Mouse (Mus musculus) hindbrain, embryonic 11.5 days (tissue): ENCODE measurements around the gene Otc. TPM values are rescaled to one million over a fixed set of nuclear protein-coding genes. Genes with fewer than 3 reads are reported as not detected.

Source experiments
- ATAC-seq: fragments of 200-750 bp; cut with Nextera tagmentation; 2 replicates; pipeline ENCODE4 v1.8.0; 2017; ENCODE audit warnings: mild to moderate bottlenecking, moderate TSS enrichment, moderate library complexity; ENCODE audit not compliant: low FRiP score
- DNase-seq: peaks from one replicate; pipeline ENCODE4 v3.0.0-alpha.2; 2015; ENCODE audit warnings: low spot score
- H3K27ac ChIP-seq: fragments of 300-500 bp; sonication (generic); 2 replicates; pipeline ENCODE4 v1.5.1; 2014; ENCODE audit warnings: mild to moderate bottlenecking, low read depth, low read length
- H3K27me3 ChIP-seq: fragments of 300-500 bp; sonication (generic); 2 replicates; pipeline ENCODE4 v1.6.1; 2014; ENCODE audit warnings: mild to moderate bottlenecking, low read length, moderate library complexity, mixed read lengths; ENCODE audit not compliant: control insufficient read depth, insufficient read depth
- H3K36me3 ChIP-seq: fragments of 300-500 bp; sonication (generic); 2 replicates; pipeline ENCODE4 v1.6.1; 2014; ENCODE audit warnings: mild to moderate bottlenecking, low read length, moderate library complexity, mixed read lengths; ENCODE audit not compliant: control insufficient read depth, insufficient read depth
- H3K4me1 ChIP-seq: fragments of 300-500 bp; sonication (generic); replicated peaks from 2 replicates; pipeline ENCODE4 v1.6.1; 2014; ENCODE audit warnings: low read length, mixed read lengths; ENCODE audit not compliant: control insufficient read depth, insufficient read depth
- H3K4me2 ChIP-seq: fragments of 300-500 bp; sonication (generic); replicated peaks from 2 replicates; pipeline ENCODE4 v1.6.1; 2014; ENCODE audit warnings: mild to moderate bottlenecking, low read depth, low read length
- H3K4me3 ChIP-seq: fragments of 300-500 bp; sonication (generic); 2 replicates; pipeline ENCODE4 v1.5.1; 2014; ENCODE audit warnings: low read depth, low read length
- H3K9ac ChIP-seq: fragments of 300-500 bp; sonication (generic); 2 replicates; pipeline ENCODE4 v1.6.1; 2014; ENCODE audit warnings: low read depth, low read length
- H3K9me3 ChIP-seq: fragments of 300-500 bp; sonication (generic); 2 replicates; pipeline ENCODE4 v1.6.1; 2016; ENCODE audit warnings: low read length; ENCODE audit not compliant: control insufficient read depth
- whole genome bisulfite sequencing: fragments of 180-500 bp; shearing (Covaris S2); extraction: QIAGEN DNeasy Blood & Tissue Kit; methylation state at CpG from one replicate; pipeline ENCODE4 v1.1.7; 2014; 5-methylcytosine and 5-hydroxymethylcytosine counted together
- polyA plus RNA-seq: library from polyadenylated mRNA; unstranded; fragments of >200 nt; fragmentation: Nextera tagmentation; extraction: Ambion mirVana; gene quantifications from 2 replicates; pipeline ENCODE4 v1.2.1, GENCODE M21; 2014

Otc gene
- polyA plus RNA-seq, 1 experiment from 2014 or later = not detected

GRCm38 (mm10) chrX:10336816-10337215 lies 84.7 kb downstream of the Otc start:
- no peak overlapping the region for H3K9ac ChIP-seq
- ATAC-seq (no peak), DNase-seq (no peak)
- H3K36me3 ChIP-seq = no peaks in the 10 kb centered on the region
- no peaks in the 10 kb centered on the region for H3K9me3 ChIP-seq
- H3K27me3 ChIP-seq = no peaks in the 10 kb centered on the region
- no peak overlapping the region for H3K27ac ChIP-seq
- H3K4me1 ChIP-seq = no peaks in the 10 kb centered on the region
- no peak overlapping the region for H3K4me3 ChIP-seq
- no peak overlapping the region for H3K4me2 ChIP-seq
- 48% methylated on average over 2 of the region's 2 CpGs for WGBS

- ATAC-seq = no peak
- no peak for DNase-seq
- Histone ChIP-seq H3K9me3 (no peaks in the 10 kb centered on the region), H3K27me3 (no peaks in the 10 kb centered on the region), H3K27ac (no peak overlapping the region), H3K36me3 (no peaks in the 10 kb centered on the region), H3K9ac (no peak overlapping the region), H3K4me3 (no peak overlapping the region), H3K4me1 (no peaks in the 10 kb centered on the region), H3K4me2 (no peak overlapping the region)
- WGBS = 65% methylated on average over 4 of the region's 4 CpGs
Observed at GRCm38 (mm10) chrX:10355867-10356266, 103.8 kb downstream of the Otc start.

Other genes starting within 250 kb of the Otc start
- gene Srpx, start 134.6 kb upstream of the Otc start, polyA plus RNA-seq = 3.9 and 6.3 TPM in 2 replicates
- 40.7 and 41.6 TPM in 2 replicates for gene Rpgr, start 35.4 kb upstream of the Otc start, polyA plus RNA-seq
- 74.4 and 80.9 TPM in 2 replicates for gene Tspan7, start 232.9 kb downstream of the Otc start, polyA plus RNA-seq